Mouse (Mus musculus) liver, postnatal 0 days (tissue): ENCODE measurements around the gene Tbx2.

ENCODE experiments used
- CTCF ChIP-seq: sonication (generic); IDR thresholded peaks from 2 replicates; pipeline ENCODE4 v1.5.1; 2016; ENCODE audit warnings: antibody characterized with exemption, low read depth
- EP300 ChIP-seq: IDR thresholded peaks from 2 replicates; pipeline ENCODE4 v1.6.1; 2016; ENCODE audit warnings: antibody characterized with exemption, low read depth, mild to moderate bottlenecking

DNA sequence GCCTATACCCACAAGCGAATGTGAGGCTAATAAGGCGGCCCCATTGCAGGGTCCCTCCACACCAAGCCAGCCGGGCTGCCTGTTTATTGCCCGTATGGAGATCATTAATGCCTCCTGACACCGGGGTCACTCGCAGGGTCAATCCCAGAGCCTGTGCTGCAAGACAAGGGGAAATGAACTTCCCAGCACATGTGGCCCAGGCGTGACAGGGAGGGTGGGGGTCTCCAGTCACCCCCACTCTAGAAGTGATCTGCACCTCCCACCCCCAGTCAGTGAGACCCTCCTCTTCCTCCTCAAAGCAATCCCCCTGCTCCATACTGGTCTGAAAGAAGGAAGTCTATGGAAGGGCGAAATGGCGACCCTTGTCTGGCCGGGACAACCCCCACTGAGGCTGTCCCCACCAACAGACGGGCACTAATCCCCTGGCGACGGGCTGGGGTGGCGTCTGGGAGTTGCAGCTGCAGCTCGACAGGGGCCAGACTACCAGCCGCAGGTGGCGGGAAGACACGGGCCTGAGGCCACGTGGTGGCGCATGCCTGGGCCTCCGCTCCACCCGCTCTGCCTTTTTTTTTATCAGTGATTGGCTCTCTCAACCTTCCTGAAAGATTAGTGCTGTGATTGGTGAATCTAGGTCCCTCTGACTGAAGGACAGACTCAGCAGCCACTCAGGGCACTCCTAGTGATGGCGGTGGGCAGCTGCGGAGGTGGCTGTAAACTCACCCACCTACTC lies 43.9 kb downstream of the Tbx2 start:
- no peak for TF ChIP-seq CTCF
- no peak for TF ChIP-seq EP300
